Mouse (Mus musculus) bone marrow, adult 2 months (tissue): ENCODE data around the gene Mettl2.
"Not testable (repeated sequence)": the region's sequence is repeated elsewhere in the genome, so short reads cannot be mapped to it uniquely, and the experiment has no call there.

Source experiments
- CTCF ChIP-seq: fragments of 200-500 bp; IDR thresholded peaks from 2 replicates; pipeline ENCODE4 v1.5.1; 2011; ENCODE audit warnings: low read length, control low read depth; ENCODE audit not compliant: control insufficient read depth, insufficient read depth
- POLR2A ChIP-seq: fragments of 200-500 bp; IDR thresholded peaks from 2 replicates; pipeline ENCODE4 v1.6.1; 2011; ENCODE audit warnings: low read depth, mild to moderate bottlenecking, control low read depth, low read length, borderline replicate concordance; ENCODE audit not compliant: control insufficient read depth

GRCm38 (mm10) chr11:105140512-105140911 is 14.3 kb downstream of the Mettl2 start:
- not testable (repeated sequence) for TF ChIP-seq CTCF, POLR2A
